Mouse (Mus musculus): ENCODE results near the gene Rnh1. TPM values are rescaled to one million over a fixed set of nuclear protein-coding genes. Genes with fewer than 3 reads are reported as not detected.

The Rnh1 gene
- polyA plus RNA-seq (2014; fragmentation: Nextera tagmentation; extraction: Ambion mirVana), result 45.3 and 54.3 TPM in 2 replicates

DNA sequence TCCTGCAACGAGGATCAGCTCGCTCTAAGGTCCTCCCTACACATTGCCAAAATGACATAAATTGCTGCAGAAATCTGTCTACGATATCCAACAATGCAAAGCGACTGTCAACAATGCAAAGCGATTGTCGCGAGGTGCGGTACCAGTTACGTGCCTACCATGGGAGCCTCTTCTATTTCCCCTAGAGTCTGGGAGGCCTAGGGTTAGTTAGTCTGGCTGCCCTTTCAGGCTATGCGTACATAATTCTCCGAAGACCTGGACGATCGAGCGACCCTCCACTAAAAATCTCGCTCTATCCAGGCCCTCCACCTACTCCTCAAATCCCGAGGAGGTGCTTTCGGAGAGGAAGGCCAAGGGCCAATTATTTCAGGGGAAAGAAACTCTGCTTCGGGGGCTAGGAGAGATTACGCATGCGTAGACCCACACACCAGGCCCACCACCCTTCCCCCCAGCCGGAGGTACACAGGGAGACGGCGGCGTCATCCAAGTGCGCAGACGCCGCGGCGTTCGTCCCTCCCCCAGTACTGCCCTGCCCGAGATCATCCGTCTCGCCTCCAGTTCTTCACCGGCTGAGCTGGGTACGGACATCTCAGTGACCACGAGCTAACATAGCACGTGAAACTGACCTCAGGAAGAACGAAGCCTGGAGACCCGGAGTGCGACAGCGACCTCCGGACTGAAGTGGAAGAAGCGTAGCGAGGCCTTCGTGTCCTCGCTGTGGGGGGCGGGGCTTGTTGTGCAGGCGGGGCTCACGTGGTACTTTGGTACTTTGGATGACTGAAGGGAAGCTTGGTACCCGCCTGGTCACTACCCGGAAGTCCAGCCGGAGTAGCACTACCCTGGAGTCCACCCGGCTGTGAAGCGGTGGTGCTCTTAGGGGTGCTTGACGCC lies at the start of gene Rnh1:
TSS of gene Rnh1 (minus strand) at position 742 of the 891 bp plus-strand sequence.
- peak within 1 kb of the TSS; percentile 52 for H3K4me3 ChIP-seq (ENCODE audit: low read depth, low read length)
- no peaks in the 10 kb centered on the region for H3K27me3 ChIP-seq (ENCODE audit: control insufficient read depth, insufficient read depth, low read length)
- no peaks in the 10 kb centered on the region for H3K9me3 ChIP-seq (ENCODE audit: control insufficient read depth, low read length)
- peak within 1 kb of the TSS; percentile 98 for H3K27ac ChIP-seq (ENCODE audit: low read depth, low read length)
- peak within 1 kb of the TSS; percentile 87 for H3K4me2 ChIP-seq (ENCODE audit: low read depth, low read length)
- 0 out of 2 replicates have a peak, but pooled peaks cover 5% of the 10 kb centered on the region for H3K4me1 ChIP-seq (ENCODE audit: control insufficient read depth, insufficient read depth, low read length)
- H3K36me3 ChIP-seq (ENCODE audit: control insufficient read depth, insufficient read depth, low read length), result no peaks in the 10 kb centered on the region
- peak within 1 kb of the TSS; percentile 71 for H3K9ac ChIP-seq (replicated peaks; ENCODE audit: low read depth, low read length)
- peak; percentile 98 for ATAC-seq (ENCODE audit: low read depth)
- WGBS, result 3% methylated on average over 55 of the region's 55 CpGs

DNA sequence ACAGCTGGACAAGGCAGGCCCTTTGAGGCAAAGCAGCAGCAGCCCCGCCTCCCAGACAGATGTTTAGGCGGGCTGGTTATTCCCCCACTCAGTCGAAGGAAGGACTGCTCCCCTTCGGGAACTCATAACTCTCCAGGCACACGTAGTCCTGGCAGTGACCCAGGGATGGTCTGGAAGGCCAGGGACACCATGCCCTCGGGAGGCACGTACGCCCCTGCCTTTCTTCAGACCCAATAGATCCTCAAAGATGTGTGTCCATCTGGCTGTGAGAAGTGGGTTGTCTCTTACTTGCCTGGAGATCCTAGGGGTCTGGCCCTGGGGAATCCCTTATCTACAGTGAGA lies 49.4 kb upstream of the Rnh1 start:
- Histone ChIP-seq H3K4me3 (ENCODE audit: low read depth, low read length) (peak overlapping the region; percentile 38), H3K27ac (ENCODE audit: low read depth, low read length) (peak overlapping the region; percentile 75)
- ATAC-seq (ENCODE audit: low read depth), result no peak

DNA sequence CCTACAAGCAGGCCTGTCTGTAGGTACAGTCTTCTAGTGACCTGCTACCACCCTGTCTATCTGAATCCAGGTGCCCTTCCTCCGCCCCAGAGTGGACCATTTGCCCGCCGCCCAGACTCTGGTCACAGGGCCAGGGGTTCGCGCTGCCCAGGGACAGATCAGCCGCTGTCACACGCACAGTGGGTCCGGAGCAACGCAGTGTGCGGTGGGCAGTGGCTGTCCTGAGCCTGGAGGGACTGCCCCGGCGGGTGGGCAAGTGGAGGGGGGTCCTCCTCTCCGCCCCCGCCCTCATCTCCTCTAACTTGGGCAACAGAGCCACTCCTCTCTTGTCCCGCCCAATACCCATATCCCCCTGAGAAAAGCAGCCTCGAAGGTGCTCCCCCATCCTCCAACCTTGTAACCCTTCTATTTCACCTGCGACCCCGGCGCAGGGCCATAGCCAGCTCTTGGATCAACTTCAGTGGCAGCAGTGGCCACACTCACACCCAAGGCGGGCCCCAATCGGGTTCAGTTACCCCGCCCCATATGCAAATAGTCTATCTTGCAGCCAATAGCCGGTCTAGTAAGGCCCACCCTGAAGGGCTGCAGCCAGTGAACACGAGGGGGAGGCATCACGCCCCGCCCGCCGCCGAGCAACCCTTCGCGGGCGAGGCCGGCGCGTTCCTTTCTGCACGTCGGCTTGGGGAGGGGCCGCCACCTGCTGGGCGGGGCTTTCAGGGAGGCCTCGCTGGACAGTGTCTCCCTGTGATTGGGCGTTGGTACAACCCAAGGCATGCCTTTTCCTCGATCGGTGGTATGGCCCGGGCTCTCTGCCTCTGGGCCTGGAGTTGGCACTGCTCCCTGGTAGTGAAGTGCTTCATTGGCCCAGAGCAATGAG lies 48.8 kb upstream of the Rnh1 start:
- no peaks in the 10 kb centered on the region for H3K27me3 ChIP-seq (ENCODE audit: control insufficient read depth, insufficient read depth, low read length)
- peak overlapping the region; percentile 47 for H3K9ac ChIP-seq (replicated peaks; ENCODE audit: low read depth, low read length)
- peak overlapping the region; percentile 38 for H3K4me3 ChIP-seq (ENCODE audit: low read depth, low read length)
- ATAC-seq (ENCODE audit: low read depth), result peak; percentile 95
- no peaks in the 10 kb centered on the region for H3K36me3 ChIP-seq (ENCODE audit: control insufficient read depth, insufficient read depth, low read length)
- WGBS, result 2% methylated on average over 44 of the region's 44 CpGs
- H3K4me2 ChIP-seq (ENCODE audit: low read depth, low read length), result peak overlapping the region; percentile 59
- no peaks in the 10 kb centered on the region for H3K9me3 ChIP-seq (ENCODE audit: control insufficient read depth, low read length)
- H3K4me1 ChIP-seq (ENCODE audit: control insufficient read depth, insufficient read depth, low read length), result peaks cover 18% of the 10 kb centered on the region
- H3K27ac ChIP-seq (ENCODE audit: low read depth, low read length), result peak overlapping the region; percentile 75

More for the DNA sequence above, 49.4 kb upstream of the Rnh1 start:
- Histone ChIP-seq H3K4me1 (ENCODE audit: control insufficient read depth, insufficient read depth, low read length) (peaks cover 14% of the 10 kb centered on the region; the same call in 1 of the 2 replicates), H3K9me3 (ENCODE audit: control insufficient read depth, low read length) (no peaks in the 10 kb centered on the region), H3K36me3 (ENCODE audit: control insufficient read depth, insufficient read depth, low read length) (no peaks in the 10 kb centered on the region), H3K9ac (replicated peaks; ENCODE audit: low read depth, low read length) (peak overlapping the region; percentile 37), H3K4me2 (ENCODE audit: low read depth, low read length) (peak overlapping the region; percentile 59), H3K27me3 (ENCODE audit: control insufficient read depth, insufficient read depth, low read length) (no peaks in the 10 kb centered on the region)
- WGBS, result 8% methylated on average over 8 of the region's 8 CpGs

- no peak for ATAC-seq (ENCODE audit: low read depth)
- H3K9ac ChIP-seq (replicated peaks; ENCODE audit: low read depth, low read length), result no peak overlapping the region
- H3K27ac ChIP-seq (ENCODE audit: low read depth, low read length), result no peak overlapping the region
- WGBS, result 94% methylated on average over 1 of the region's 1 CpGs
- H3K36me3 ChIP-seq (ENCODE audit: control insufficient read depth, insufficient read depth, low read length), result no peaks in the 10 kb centered on the region
- no peak overlapping the region for H3K4me2 ChIP-seq (ENCODE audit: low read depth, low read length)
- peaks cover 22% of the 10 kb centered on the region for H3K4me1 ChIP-seq (ENCODE audit: control insufficient read depth, insufficient read depth, low read length)
- no peak overlapping the region; the same call in 1 of the 2 replicates for H3K4me3 ChIP-seq (ENCODE audit: low read depth, low read length)
- H3K9me3 ChIP-seq (ENCODE audit: control insufficient read depth, low read length), result no peaks in the 10 kb centered on the region
- no peaks in the 10 kb centered on the region for H3K27me3 ChIP-seq (ENCODE audit: control insufficient read depth, insufficient read depth, low read length)
Observed at GRCm38 (mm10) chr7:141220377-141220776, 47.7 kb upstream of the Rnh1 start.

DNA sequence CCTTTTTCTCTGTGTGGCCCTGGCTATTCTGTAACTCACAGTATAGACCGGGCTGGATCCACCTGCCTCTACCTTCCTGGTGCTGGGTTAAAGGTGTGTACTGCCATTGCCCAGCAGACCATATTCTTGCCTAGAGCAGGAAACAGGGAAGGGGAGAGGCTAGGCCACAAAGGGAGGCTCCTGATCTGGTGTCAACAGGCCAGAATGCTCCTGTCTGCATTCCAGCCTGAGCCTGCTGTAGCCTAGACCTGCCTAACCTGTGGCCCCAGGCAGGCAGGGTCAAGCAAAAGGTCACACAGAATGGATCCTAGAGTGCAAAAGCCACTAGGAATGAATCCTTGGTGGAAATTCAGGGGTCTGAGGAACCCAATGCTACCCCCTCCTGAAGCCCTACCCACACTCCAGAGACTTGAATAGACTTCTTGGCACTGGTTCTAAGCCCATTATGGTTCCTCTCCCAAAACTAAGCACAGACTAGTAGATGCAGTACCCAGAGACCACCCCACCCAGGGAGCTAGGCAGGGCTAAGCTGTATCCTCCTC lies 47.0 kb upstream of the Rnh1 start:
- Histone ChIP-seq H3K9me3 (ENCODE audit: control insufficient read depth, low read length) (no peaks in the 10 kb centered on the region), H3K4me2 (ENCODE audit: low read depth, low read length) (no peak overlapping the region), H3K27ac (ENCODE audit: low read depth, low read length) (no peak overlapping the region), H3K4me3 (ENCODE audit: low read depth, low read length) (no peak overlapping the region), H3K4me1 (ENCODE audit: control insufficient read depth, insufficient read depth, low read length) (peaks cover 28% of the 10 kb centered on the region), H3K27me3 (ENCODE audit: control insufficient read depth, insufficient read depth, low read length) (no peaks in the 10 kb centered on the region), H3K36me3 (ENCODE audit: control insufficient read depth, insufficient read depth, low read length) (no peaks in the 10 kb centered on the region), H3K9ac (replicated peaks; ENCODE audit: low read depth, low read length) (no peak overlapping the region)
- 94% methylated on average over 1 of the region's 1 CpGs for WGBS
- no peak for ATAC-seq (ENCODE audit: low read depth)

- no peaks in the 10 kb centered on the region for H3K36me3 ChIP-seq (ENCODE audit: control insufficient read depth, insufficient read depth, low read length)
- H3K9ac ChIP-seq (replicated peaks; ENCODE audit: low read depth, low read length), result no peak overlapping the region
- H3K4me3 ChIP-seq (ENCODE audit: low read depth, low read length), result no peak overlapping the region
- H3K4me2 ChIP-seq (ENCODE audit: low read depth, low read length), result no peak overlapping the region
- H3K27ac ChIP-seq (ENCODE audit: low read depth, low read length), result no peak overlapping the region
- WGBS, result 94% methylated on average over 5 of the region's 5 CpGs
- no peak for ATAC-seq (ENCODE audit: low read depth)
- H3K27me3 ChIP-seq (ENCODE audit: control insufficient read depth, insufficient read depth, low read length), result no peaks in the 10 kb centered on the region
- H3K9me3 ChIP-seq (ENCODE audit: control insufficient read depth, low read length), result no peaks in the 10 kb centered on the region
- peaks cover 28% of the 10 kb centered on the region for H3K4me1 ChIP-seq (ENCODE audit: control insufficient read depth, insufficient read depth, low read length)
Observed at GRCm38 (mm10) chr7:141218557-141219133, 46.0 kb upstream of the Rnh1 start.

DNA sequence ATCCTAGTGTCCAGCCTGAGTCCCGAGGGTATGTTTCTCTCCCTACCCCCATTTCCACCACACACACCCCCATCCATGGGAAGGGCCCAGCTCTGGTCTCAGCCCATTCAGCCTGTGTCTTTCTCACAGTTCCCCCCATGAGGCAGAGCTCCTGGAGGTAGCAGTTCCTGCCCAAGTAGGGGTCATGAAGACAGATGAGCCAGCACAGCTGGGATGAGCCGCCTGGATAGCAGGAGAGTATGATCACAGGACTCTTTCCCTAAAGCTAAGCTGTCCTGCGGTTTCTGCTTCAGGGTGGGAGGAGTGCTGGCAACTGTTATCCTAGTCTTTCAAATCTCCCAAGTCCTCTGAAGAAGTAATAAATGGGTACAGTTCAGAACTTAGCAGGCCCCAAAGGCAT lies 45.5 kb upstream of the Rnh1 start:
- Histone ChIP-seq H3K4me1 (ENCODE audit: control insufficient read depth, insufficient read depth, low read length) (peaks cover 28% of the 10 kb centered on the region), H3K4me2 (ENCODE audit: low read depth, low read length) (no peak overlapping the region), H3K9me3 (ENCODE audit: control insufficient read depth, low read length) (no peaks in the 10 kb centered on the region), H3K9ac (replicated peaks; ENCODE audit: low read depth, low read length) (no peak overlapping the region), H3K36me3 (ENCODE audit: control insufficient read depth, insufficient read depth, low read length) (no peaks in the 10 kb centered on the region), H3K27ac (ENCODE audit: low read depth, low read length) (no peak overlapping the region), H3K4me3 (ENCODE audit: low read depth, low read length) (no peak overlapping the region), H3K27me3 (ENCODE audit: control insufficient read depth, insufficient read depth, low read length) (no peaks in the 10 kb centered on the region)
- 88% methylated on average over 3 of the region's 3 CpGs for whole genome bisulfite sequencing
- ATAC-seq (ENCODE audit: low read depth), result no peak

DNA sequence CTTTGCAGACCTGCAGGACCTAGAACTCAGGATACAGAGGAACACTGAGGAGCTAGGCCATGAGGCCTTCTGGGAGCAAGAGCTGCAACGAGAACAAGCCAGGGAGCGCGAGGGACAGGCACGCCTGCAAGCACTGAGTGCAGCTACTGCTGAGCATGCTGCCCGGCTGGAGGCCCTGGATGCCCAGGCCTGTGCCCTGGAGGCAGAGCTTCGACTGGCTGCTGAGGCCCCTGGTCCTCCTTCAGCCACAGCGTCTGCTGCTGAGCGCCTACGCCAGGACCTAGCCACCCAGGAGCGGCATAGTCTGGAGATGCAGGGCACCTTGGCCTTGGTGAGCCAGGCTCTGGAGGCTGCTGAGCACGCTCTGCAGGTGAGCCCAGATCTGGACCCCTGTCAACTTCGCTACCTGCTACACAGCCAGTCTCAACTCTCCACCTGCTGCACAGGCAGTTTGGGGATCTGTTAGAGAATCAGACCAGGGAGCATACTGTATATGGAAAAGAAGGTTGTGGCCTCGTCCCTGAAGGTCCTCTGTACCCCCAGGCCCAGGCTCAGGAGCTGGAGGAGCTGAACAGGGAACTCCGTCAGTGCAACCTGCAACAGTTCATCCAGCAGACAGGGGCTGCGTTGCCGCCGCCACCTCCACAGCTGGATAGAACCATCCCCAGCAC lies 44.8 kb upstream of the Rnh1 start:
- Histone ChIP-seq H3K27ac (ENCODE audit: low read depth, low read length) (no peak overlapping the region), H3K9me3 (ENCODE audit: control insufficient read depth, low read length) (no peaks in the 10 kb centered on the region), H3K36me3 (ENCODE audit: control insufficient read depth, insufficient read depth, low read length) (no peaks in the 10 kb centered on the region), H3K4me1 (ENCODE audit: control insufficient read depth, insufficient read depth, low read length) (peaks cover 27% of the 10 kb centered on the region), H3K9ac (replicated peaks; ENCODE audit: low read depth, low read length) (no peak overlapping the region), H3K27me3 (ENCODE audit: control insufficient read depth, insufficient read depth, low read length) (no peaks in the 10 kb centered on the region), H3K4me3 (ENCODE audit: low read depth, low read length) (no peak overlapping the region), H3K4me2 (ENCODE audit: low read depth, low read length) (no peak overlapping the region)
- 92% methylated on average over 17 of the region's 17 CpGs for WGBS
- ATAC-seq (ENCODE audit: low read depth), result no peak
